Mouse (Mus musculus) ES-Bruce4 (cell line): ENCODE measurements around the gene Smarca2.

Experiments used
- CTCF ChIP-seq: IDR thresholded peaks from one replicate; pipeline ENCODE4 v1.8.1; 2011; ENCODE audit warnings: low read depth, low read length
- EP300 ChIP-seq: IDR thresholded peaks from 2 replicates; pipeline ENCODE4 v1.6.1; 2011; ENCODE audit warnings: low read depth, low read length; ENCODE audit not compliant: insufficient read depth
- POLR2A ChIP-seq: IDR thresholded peaks from one replicate; pipeline ENCODE4 v1.8.1; 2011; ENCODE audit warnings: low read length; ENCODE audit not compliant: insufficient read depth

GRCm38 (mm10) chr19:26613665-26614064 lies 8.8 kb downstream of the Smarca2 start:
- TF ChIP-seq CTCF, result no peak
- TF ChIP-seq POLR2A, result no peak
- no peak for TF ChIP-seq EP300
